Mouse (Mus musculus) testis, postnatal 14 days (tissue): ENCODE data around the gene Cmklr1.

Experiments used
- DNase-seq: peaks from one replicate; pipeline ENCODE4 v3.0.0; 2021; ENCODE audit warnings: low spot score

Gene Cmklr1

GRCm38 (mm10) chr5:113620130-113620716, 30.0 kb downstream of the Cmklr1 start:
- DNase-seq = no peak

- DNase-seq = no peak
These were observed 31.1 kb downstream of the Cmklr1 start for GRCm38 (mm10) chr5:113619151-113619550.

GRCm38 (mm10) chr5:113618716-113619115, 31.5 kb downstream of the Cmklr1 start:
- DNase-seq = no peak

GRCm38 (mm10) chr5:113611771-113612233, 38.4 kb downstream of the Cmklr1 start:
- DNase-seq = peak; percentile 40

- no peak for DNase-seq
These were observed 39.1 kb downstream of the Cmklr1 start for GRCm38 (mm10) chr5:113611131-113611530.

- no peak for DNase-seq
These were observed 39.7 kb downstream of the Cmklr1 start for GRCm38 (mm10) chr5:113610490-113610889.

- no peak for DNase-seq
These were observed 40.3 kb downstream of the Cmklr1 start for GRCm38 (mm10) chr5:113609891-113610290.

- DNase-seq = no peak
These were observed 41.7 kb downstream of the Cmklr1 start for GRCm38 (mm10) chr5:113608511-113608910.

GRCm38 (mm10) chr5:113607941-113608431, 42.2 kb downstream of the Cmklr1 start:
- DNase-seq = no peak

GRCm38 (mm10) chr5:113606961-113607785, 43.1 kb downstream of the Cmklr1 start:
- no peak for DNase-seq

- no peak for DNase-seq
These were observed 44.1 kb downstream of the Cmklr1 start for GRCm38 (mm10) chr5:113606121-113606520.

GRCm38 (mm10) chr5:113604758-113605157, 45.5 kb downstream of the Cmklr1 start:
- no peak for DNase-seq

GRCm38 (mm10) chr5:113603471-113603870, 46.8 kb downstream of the Cmklr1 start:
- no peak for DNase-seq

GRCm38 (mm10) chr5:113600803-113601202, 49.4 kb downstream of the Cmklr1 start:
- no peak for DNase-seq

- DNase-seq = no peak
These were observed 50.0 kb downstream of the Cmklr1 start for GRCm38 (mm10) chr5:113600181-113600580.

- no peak for DNase-seq
These were observed 53.4 kb downstream of the Cmklr1 start for GRCm38 (mm10) chr5:113596780-113597353.

- peak; percentile 45 for DNase-seq
These were observed 54.0 kb downstream of the Cmklr1 start for GRCm38 (mm10) chr5:113596252-113596651.

GRCm38 (mm10) chr5:113593911-113594705, 56.1 kb downstream of the Cmklr1 start:
- DNase-seq = no peak

- DNase-seq = no peak
These were observed 58.4 kb downstream of the Cmklr1 start for GRCm38 (mm10) chr5:113591751-113592230.

GRCm38 (mm10) chr5:113591166-113591565, 59.1 kb downstream of the Cmklr1 start:
- DNase-seq = no peak

- DNase-seq = no peak
These were observed 60.1 kb downstream of the Cmklr1 start for GRCm38 (mm10) chr5:113590010-113590640.
